Mouse (Mus musculus) C2C12 (cell line): ENCODE results near the gene Spdef. TPM values are rescaled to one million over a fixed set of nuclear protein-coding genes. Genes with fewer than 3 reads are reported as not detected.

ENCODE experiments used
- H3K27me3 ChIP-seq: one replicate; pipeline ENCODE4 v1.6.1; 2011; ENCODE audit not compliant: control insufficient read depth, insufficient read depth, insufficient read length
- H3K36me3 ChIP-seq: one replicate; pipeline ENCODE4 v1.6.1; 2011; ENCODE audit not compliant: control insufficient read depth, insufficient read depth
- H3K4me3 ChIP-seq: one replicate; pipeline ENCODE4 v1.5.1; 2011; ENCODE audit warnings: mild to moderate bottlenecking, control low read depth; ENCODE audit not compliant: poor library complexity, insufficient read depth, severe bottlenecking
- H3K79me2 ChIP-seq: one replicate; pipeline ENCODE4 v1.6.1; 2011; ENCODE audit not compliant: control insufficient read depth, insufficient read depth
- H3K79me3 ChIP-seq: one replicate; pipeline ENCODE4 v1.6.1; 2011; ENCODE audit warnings: low read depth, control low read depth
- H3ac ChIP-seq: one replicate; pipeline ENCODE3; 2011; ENCODE audit warnings: low read depth; ENCODE audit not compliant: control insufficient read depth, insufficient read length
- CEBPB ChIP-seq: IDR thresholded peaks from one replicate; pipeline ENCODE4 v1.6.1; 2011; ENCODE audit warnings: low read depth, mild to moderate bottlenecking, control low read depth, moderate library complexity
- CTCF ChIP-seq: IDR thresholded peaks from one replicate; pipeline ENCODE4 v1.5.1; 2011; ENCODE audit not compliant: control insufficient read depth, insufficient read depth, insufficient read length
- FOSL1 ChIP-seq: IDR thresholded peaks from one replicate; pipeline ENCODE4 v1.8.0; 2011; ENCODE audit warnings: mild to moderate bottlenecking, low read length; ENCODE audit not compliant: poor library complexity, insufficient read depth, severe bottlenecking
- MAX ChIP-seq: IDR thresholded peaks from one replicate; pipeline ENCODE4 v1.6.1; 2011; ENCODE audit warnings: mild to moderate bottlenecking, control low read depth
- MYOD1 ChIP-seq: IDR thresholded peaks from one replicate; pipeline ENCODE4 v1.6.1; 2011; ENCODE audit warnings: low read depth; ENCODE audit not compliant: control insufficient read depth, insufficient read length
- MYOG ChIP-seq: IDR thresholded peaks from one replicate; pipeline ENCODE4 v1.6.1; 2011; ENCODE audit not compliant: control insufficient read depth, insufficient read length; ENCODE audit errors: extremely low read depth
- USF1 ChIP-seq: IDR thresholded peaks from one replicate; pipeline ENCODE4 v1.6.1; 2011; ENCODE audit warnings: low read depth, mild to moderate bottlenecking, control low read depth, moderate library complexity
- polyA plus RNA-seq: library from polyadenylated mRNA; unstranded; fragments of >200 nt; fragmentation: generic; extraction: Trizol; gene quantifications from one replicate; pipeline ENCODE4 v1.2.1, GENCODE M21; 2012; ENCODE audit warnings: missing spikeins

Spdef gene
- polyA plus RNA-seq, 1 experiment: not detected

- no peak overlapping the region for H3ac ChIP-seq
- no peak for TF ChIP-seq FOSL1
- TF ChIP-seq MYOD1: no peak
- TF ChIP-seq CEBPB: no peak
- H3K79me3 ChIP-seq: no peaks in the 10 kb centered on the region
- H3K27me3 ChIP-seq: peaks cover 53% of the 10 kb centered on the region
- no peaks in the 10 kb centered on the region for H3K79me2 ChIP-seq
- no peaks in the 10 kb centered on the region for H3K36me3 ChIP-seq
- H3K4me3 ChIP-seq: no peak overlapping the region
These were observed 4.4 kb downstream of the Spdef start for GRCm38 (mm10) chr17:27724327-27724726.

- TF ChIP-seq CEBPB (no peak), MYOD1 (no peak), USF1 (no peak), FOSL1 (no peak), MYOG (no peak), MAX (no peak)
These were observed 7.6 kb downstream of the Spdef start for GRCm38 (mm10) chr17:27721125-27721664.

GRCm38 (mm10) chr17:27720326-27720725 lies 8.4 kb downstream of the Spdef start:
- TF ChIP-seq CEBPB: no peak
- no peak for TF ChIP-seq CTCF
- TF ChIP-seq MYOD1: no peak
- TF ChIP-seq FOSL1: no peak
- TF ChIP-seq MYOG: no peak
- TF ChIP-seq USF1: no peak
- TF ChIP-seq MAX: no peak
- Histone ChIP-seq H3K79me2 (no peaks in the 10 kb centered on the region), H3K27me3 (peaks cover 56% of the 10 kb centered on the region), H3K79me3 (no peaks in the 10 kb centered on the region), H3K4me3 (no peak overlapping the region), H3ac (peak overlapping the region; percentile 12), H3K36me3 (no peaks in the 10 kb centered on the region)

More at GRCm38 (mm10) chr17:27721125-27721664, 7.6 kb downstream of the Spdef start:
- Histone ChIP-seq H3ac (no peak overlapping the region), H3K79me3 (no peaks in the 10 kb centered on the region), H3K4me3 (no peak overlapping the region), H3K27me3 (peaks cover 65% of the 10 kb centered on the region), H3K36me3 (no peaks in the 10 kb centered on the region), H3K79me2 (no peaks in the 10 kb centered on the region)

GRCm38 (mm10) chr17:27719663-27720062 lies 9.1 kb downstream of the Spdef start:
- TF ChIP-seq CEBPB (no peak), CTCF (no peak), MYOG (no peak), USF1 (no peak), FOSL1 (no peak), MAX (no peak), MYOD1 (no peak)

GRCm38 (mm10) chr17:27718250-27718649 lies 10.5 kb downstream of the Spdef start:
- Histone ChIP-seq H3K79me2 (no peaks in the 10 kb centered on the region), H3K27me3 (peaks cover 55% of the 10 kb centered on the region), H3K4me3 (no peak overlapping the region), H3K36me3 (no peaks in the 10 kb centered on the region), H3ac (no peak overlapping the region), H3K79me3 (no peaks in the 10 kb centered on the region)
- no peak for TF ChIP-seq MAX
- no peak for TF ChIP-seq CEBPB

More at GRCm38 (mm10) chr17:27719663-27720062, 9.1 kb downstream of the Spdef start:
- Histone ChIP-seq H3K79me2 (no peaks in the 10 kb centered on the region), H3K4me3 (no peak overlapping the region), H3K36me3 (no peaks in the 10 kb centered on the region), H3K79me3 (no peaks in the 10 kb centered on the region), H3K27me3 (peaks cover 54% of the 10 kb centered on the region), H3ac (no peak overlapping the region)

- Histone ChIP-seq H3K79me2 (no peaks in the 10 kb centered on the region), H3ac (no peak overlapping the region), H3K36me3 (no peaks in the 10 kb centered on the region), H3K79me3 (no peaks in the 10 kb centered on the region), H3K27me3 (peaks cover 50% of the 10 kb centered on the region), H3K4me3 (no peak overlapping the region)
- no peak for TF ChIP-seq CEBPB
- TF ChIP-seq USF1: no peak
- no peak for TF ChIP-seq MYOG
- TF ChIP-seq MAX: no peak
- no peak for TF ChIP-seq CTCF
- no peak for TF ChIP-seq FOSL1
- no peak for TF ChIP-seq MYOD1
These were observed 12.0 kb downstream of the Spdef start for GRCm38 (mm10) chr17:27716804-27717203.
